Mouse (Mus musculus) cerebellum, postnatal 4 days (tissue): ENCODE measurements at regions not wholly inside any gene's neighbourhood (a gene's known extent, or its start where the extent isn't known, plus 50 kb on each side); places are given as distances from the start of the nearest gene placed in this dataset.

Experiments used
- DNase-seq, 2 experiments: peaks; one replicate each; pipeline ENCODE4 v3.0.0; 2022; ENCODE audit warnings: low spot score in 2 of 2, mixed read lengths in 1 of 2

DNA sequence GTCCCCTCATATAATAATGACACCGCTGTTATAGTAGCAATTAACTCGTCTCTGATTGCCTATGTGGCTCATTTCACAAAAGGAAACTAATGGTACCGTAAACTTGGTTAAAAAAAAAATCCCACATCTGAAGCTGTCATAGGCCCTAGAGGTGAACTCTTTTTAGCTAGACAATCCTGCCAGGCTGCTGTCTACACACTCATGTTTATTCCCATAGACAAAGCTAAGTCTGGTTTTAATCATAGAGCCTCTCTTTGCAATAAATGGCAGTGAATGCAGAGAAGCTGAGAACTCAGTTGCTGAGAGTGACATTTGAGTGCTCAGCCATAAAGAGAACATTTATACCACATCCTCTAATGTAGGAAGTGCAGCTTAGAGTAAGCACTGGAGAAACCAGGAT, 111.3 kb upstream of the Adra1d start:
- no peak for DNase-seq

DNA sequence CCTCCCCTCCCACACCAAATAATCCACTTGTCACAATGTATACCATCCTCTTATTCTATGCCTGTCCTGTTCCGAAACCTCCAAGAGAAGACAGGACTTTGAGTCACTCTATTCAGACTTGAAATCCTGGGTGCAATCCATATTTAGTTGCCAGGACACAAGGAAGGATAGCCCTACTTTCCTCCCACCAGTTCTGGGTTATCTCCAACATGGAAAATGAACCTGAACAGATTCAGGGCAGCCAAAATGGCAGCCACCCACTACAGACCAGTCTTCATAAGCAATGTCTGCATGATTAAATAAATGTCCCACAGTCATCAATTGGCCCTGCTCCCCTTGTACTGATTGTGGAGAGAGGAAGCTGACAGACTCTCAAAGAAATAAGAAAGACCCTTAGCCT, 110.6 kb upstream of the Adra1d start:
- no peak for DNase-seq

DNA sequence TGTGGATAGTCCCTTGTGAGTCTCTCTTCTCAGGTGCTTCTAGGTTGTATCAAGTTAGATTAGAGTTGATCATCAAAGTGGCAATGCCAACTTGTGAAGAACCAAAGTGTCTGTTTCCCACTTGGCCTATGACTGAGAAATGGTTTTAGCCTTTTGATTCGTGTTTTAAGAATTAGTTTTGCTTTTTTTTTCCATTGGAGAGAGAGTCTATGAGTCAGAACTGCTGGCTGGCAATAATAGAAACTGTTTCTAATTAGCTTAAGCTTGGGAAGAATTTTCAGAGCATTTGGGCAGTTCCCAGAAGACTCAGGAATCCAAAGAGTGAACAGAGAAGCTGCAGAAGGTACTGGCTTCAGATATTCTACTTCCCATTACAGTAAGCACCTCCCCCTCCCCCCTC, 110.1 kb upstream of the Adra1d start:
- no peak for DNase-seq

DNA sequence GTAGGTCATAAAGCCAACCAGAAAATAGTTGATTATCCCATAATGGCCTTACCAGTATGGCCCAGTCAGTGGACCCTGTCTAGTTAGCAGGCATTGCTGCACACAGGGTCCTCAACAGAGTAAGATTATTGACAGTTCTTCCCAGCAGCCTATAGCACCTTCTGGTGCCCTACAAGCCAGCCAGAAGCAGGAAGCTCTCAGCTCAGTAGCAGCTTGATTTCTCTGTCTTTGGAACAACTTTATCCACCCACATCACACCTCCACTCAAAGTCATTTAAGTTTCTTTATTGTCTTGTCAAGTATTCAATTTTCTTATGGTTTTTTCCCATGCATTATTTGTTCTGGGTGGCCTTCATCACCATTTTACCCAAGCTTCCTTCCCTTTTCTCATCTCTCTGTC, 108.8 kb upstream of the Adra1d start:
- DNase-seq: no peak

DNA sequence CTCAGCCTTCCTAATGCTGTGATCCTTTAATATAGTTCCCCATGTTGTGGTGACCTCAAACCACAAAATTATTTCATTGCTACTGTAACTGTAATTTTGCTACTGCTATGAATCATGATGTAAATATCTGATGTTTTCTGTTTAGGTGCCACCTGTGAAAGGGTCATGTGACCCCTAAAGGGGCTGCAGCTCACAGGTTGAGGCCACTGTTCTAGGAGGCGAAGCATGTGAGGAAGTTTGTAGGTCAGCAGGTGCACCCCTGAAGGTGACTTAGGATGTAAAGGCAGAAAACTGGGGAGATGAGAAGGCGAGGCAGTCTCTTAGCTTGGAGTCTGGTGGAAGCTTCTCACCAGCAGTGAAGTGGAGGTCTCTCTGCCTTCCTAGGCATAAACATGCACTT, 105.8 kb upstream of the Adra1d start:
- DNase-seq: no peak

DNA sequence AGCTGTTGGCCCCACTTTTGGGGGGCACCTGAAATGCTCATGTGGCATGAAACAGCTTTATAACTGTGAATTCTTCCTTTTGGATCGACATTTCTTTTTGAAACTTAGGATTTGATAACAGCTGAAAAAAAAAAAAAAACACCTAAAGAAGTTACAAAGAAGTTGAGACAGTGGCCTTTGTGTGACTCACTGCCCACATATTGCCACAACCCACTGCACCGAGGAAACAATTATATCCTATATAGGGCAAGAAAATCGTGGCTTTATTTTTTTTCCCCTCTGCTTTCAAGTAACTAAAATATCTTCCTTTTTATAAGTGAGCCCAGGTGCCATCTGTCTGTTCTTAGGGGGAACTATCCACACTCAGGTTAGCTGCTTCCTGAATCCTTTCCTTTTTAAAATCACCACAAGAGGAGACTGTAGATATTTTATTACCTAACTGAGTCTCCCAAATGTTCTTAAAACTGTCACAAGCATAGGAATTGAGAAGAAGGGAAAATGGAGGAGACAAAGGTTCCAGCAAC, 104.8 kb upstream of the Adra1d start:
- DNase-seq: no peak

DNA sequence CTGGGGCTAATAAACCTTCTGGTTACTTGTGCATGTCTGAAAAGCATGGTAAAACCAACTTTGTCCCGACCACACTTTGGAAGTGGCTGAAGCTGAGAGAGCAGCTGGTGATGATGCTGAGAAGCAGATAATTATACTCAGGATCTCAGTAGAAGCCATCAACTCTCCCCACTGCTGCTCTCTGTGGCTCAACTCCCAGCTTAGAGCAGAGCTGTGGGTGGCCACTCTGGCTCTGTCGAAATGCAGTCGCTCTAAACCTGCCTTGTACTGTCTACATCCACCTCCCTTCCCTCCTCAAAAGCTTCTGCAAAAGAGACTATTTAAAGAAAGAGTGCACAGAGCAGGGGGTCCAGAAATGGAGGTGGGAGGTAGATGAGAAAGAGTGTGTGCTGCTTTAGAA, 102.5 kb upstream of the Adra1d start:
- no peak for DNase-seq

DNA sequence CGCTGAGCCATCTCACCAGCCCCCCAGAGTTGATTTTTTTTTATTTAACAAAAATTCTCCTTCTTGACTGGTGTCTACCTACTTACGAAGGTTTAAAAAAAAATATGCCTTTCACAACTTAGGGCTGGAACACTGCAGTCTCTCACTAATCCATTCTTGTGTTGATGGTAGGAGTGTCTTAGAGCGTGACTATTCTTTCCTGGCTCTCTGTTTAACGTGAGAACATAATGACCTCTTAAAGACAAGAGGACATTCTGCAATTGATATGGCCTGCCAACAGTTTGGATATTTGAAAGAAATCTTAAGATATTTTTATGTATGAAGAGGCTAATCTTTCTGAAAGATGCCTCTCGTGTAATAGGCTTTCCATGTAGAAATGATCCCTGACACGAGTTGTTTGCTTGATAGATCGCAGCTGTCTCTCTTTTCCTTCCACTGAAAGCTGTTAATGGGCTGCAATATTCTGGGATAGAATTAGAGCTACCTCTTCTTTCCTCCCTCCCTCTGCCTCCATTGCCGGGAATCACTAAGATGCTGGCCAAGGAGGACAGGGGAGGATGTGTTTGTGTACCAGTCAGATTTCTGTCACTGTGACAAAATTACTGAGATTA, 101.2 kb upstream of the Adra1d start:
- no peak for DNase-seq

DNA sequence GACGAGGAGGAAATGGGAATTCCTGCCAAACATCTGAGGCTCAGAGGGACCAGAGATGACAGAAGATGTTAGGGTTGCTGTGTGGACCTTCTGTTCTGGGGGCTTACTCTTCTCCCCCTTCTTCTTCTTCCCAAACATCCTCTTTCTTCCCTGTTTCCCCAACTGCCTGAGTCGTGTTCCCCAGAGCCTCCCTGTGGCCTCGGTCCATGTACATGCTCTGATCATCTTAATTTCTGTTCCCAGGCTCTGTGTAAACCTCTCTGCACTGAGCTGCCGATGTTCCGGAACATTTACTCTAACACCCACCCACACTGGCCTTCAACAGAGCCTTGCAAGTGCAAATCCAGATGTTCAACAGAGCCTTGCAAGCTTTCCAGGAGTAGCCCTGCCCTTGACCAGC, 90.1 kb upstream of the Adra1d start:
- DNase-seq: no peak

DNA sequence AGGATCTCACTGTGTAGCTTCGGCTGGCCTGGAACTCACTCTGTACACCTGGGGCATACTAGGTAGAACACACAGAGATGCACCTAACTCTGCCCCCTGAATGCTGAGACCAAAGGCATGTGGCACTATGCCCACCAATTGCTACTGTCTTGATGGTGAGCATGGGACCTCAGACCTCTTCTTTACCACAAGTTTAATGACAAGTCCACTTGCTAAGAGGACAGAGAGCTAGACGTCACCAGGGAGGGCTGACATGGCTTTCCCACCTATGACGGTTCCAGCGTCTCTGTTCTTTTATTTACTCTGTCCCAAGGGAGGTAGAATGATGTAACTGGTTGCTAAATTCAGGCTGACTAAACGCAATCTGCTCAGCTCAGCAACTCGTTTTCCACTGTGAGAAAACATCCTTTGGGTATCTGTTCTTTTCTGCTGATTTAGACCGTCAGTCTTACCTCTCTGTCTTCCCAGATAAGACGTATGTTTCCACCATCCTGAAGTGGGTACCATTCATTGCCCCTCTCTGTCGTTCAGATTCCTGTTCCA, 88.6 kb upstream of the Adra1d start:
- DNase-seq: no peak

DNA sequence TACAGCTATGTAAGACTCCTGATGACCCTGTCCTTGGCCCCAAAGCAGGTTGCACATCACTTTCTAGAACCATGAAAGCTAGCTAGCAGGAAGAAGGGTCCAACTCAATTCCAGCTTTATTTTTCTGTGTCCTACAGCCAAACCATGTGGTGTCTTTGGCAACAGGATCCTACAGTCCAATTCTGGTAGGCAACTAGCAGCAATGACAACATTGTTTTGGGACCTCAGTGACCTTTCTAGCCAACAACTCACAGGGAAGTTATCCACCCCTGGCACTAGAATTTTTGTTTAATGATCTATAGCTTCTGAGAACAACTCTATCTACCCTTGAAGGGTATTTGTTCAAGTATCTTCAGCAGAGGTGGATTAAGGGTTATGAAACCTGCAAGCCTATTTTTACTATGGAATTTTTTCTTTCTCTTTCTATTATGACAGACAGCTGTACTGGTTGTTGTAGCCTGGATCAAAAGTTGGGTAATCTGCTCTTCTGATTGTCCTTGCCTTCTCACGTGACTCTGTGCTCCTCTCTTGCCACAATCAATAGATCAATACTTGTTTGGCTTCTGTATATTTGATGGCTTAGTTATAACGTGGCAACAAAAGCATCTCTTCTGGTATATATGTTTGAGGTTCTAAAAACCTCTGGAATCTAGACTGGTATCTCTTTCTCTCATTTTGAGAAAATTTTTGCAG, 82.2 kb upstream of the Adra1d start:
- DNase-seq: no peak

DNA sequence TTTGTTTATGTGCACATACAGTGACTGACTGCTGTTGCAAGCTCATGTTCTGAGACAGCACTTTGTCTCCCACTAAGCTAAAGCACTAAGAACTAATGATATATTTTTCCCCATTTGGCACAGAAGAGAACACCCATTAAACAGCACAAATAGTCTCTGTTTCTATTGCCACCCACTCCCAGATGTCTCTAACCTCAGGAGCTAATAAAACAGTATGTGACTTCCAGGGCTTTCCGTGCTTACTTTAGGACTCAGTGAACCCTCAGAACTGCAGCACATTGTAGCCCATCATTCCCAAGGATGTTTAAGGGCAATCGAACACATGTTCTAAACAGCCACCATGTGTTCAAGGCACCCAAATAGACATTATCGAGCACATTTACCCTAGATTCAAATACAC, 80.4 kb upstream of the Adra1d start:
- no peak for DNase-seq

DNA sequence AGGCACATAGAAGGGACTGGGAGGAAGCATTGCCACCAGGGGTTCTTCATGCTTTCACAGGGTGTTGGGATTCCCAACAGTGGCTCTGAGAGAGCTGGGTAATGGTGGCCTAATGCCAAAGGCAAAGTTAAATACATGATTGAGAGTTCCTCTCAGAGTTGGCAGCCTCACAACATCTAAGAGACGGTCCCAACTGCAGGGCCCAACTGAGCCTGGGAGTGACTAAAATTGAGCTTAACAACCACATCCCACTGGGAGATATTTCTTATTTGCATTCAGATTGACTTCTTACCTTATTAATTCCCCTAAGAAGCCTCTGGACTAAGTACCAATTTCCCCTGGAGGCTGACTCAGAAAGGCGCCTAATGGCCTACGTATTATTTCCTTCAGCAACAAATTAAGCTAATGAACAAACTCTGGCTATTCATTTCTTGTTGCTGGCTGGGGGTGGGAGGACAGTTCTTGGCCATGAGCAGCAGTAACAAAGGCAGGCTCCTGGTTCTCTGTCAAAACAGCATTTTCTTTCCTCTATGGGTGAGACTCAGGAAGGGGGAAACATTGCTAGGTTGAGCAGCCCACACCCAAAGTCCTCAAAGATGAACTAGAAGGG, 77.0 kb upstream of the Adra1d start:
- DNase-seq: no peak

DNA sequence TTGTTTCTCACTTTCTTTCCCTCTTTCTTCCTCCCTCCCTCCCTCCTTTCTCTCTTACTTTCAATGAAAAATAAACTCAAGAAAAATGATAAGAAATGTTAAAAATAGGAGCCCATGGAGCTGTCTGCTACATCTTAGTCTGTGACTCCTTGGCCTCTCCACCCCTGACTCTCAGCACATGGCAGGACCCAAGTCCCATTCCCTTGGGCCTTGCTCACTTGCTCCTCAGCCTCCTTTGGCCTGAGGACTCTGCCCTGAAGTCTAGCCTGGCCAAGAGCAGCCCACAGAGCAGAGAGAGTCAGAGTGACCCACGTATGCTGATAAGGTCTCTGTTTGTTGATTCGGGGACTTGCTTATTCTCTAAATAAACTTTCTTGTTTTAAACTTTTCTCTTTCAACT, 73.7 kb upstream of the Adra1d start:
- DNase-seq: no peak

DNA sequence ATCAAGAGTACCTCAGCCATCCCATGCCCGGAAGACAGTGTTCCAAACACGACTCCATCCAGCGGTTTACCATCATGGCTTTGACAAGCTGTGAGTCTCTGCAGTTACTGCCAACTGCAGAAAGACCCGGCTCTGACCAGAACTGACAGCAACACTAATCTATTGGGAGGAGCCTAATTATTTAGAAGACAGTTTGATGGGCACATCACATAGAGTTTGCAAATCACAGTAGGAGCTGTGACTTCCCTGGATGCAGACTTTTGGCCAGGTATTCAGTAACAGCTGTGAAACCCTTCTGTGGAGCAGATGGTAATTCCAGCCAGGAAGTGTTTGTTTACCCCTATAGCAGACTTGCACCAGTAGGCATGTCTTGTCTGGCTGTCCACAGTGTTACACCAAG, 55.8 kb upstream of the Adra1d start:
- no peak for DNase-seq

DNA sequence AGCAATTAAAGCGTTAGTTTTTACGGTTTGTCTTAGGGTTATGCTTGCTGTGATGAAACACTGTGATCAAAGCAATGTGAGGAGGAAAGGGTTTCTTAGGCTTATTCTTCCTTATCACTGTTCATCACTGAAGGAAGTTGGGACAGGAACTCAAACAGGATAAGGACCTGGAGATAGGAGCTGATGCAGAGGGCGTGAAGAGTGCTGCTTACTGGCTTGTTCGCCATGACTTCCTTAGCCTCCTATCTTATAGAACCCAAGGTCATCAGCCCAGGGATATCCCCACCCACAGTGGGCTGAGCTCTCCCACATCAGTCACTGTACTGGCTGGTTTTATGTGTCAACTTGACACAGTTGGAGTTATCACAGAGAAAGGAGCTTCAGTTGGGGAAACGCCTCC, 50.4 kb upstream of the Adra1d start:
- no peak for DNase-seq
